Mouse (Mus musculus) left cerebral cortex, adult 8-10 months (tissue): ENCODE results near the gene Gm34653. TPM values are rescaled to one million over a fixed set of nuclear protein-coding genes. Genes with fewer than 3 reads are reported as not detected.

ENCODE experiments used
- DNase-seq, 2 experiments: peaks; one replicate each; pipeline ENCODE4 v3.0.0; 2022; ENCODE audit warnings: low spot score in 2 of 2
- total RNA-seq, 4 experiments: library from RNA; stranded (reverse); gene quantifications; 2 replicates each; pipeline ENCODE4 v1.2.4; 2022

Gm34653 gene
- total RNA-seq, 4 experiments from 2014 or later = not detected

DNA sequence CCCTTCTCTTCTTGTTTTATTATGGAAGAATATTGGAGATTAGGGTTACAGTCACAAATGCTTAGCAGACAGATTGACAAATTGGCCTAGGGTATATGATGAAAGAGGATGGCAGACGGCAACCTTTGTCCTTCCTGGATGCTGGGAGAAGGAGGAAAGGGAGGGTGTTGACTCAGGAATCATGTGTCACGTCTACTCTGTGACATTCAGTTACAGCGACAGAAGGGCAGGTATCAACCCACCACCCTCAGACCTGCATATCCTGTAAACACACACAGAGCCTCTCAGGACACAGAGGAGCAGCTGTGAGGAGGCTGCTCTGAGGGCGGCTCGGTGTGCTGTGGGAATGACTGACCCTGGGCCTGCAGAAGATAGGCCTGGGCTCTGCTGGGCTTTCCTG lies 50.4 kb downstream of the Gm34653 start:
- no peak for DNase-seq

DNA sequence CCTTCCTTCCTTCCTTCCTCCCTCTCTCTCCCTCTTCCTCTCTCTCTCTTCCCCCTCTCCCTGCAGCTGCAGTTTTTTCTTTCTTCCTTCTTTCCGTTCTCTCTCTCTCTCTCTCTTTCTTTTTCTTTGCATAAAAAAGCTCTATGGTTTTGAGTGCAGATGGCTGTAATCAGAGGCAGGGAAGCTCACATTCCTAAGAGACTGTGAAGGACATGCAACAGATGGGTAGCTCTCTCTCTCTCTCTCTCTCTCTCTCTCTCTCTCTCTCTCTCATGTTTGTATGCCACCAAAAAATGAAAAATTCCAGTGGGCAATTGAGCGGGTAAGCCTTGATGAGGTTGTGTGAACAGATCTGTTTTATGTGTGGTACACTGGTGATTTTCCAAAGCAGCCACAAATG lies 51.4 kb downstream of the Gm34653 start:
- no peak for DNase-seq

Other genes with a start within 250 kb of the Gm34653 start
- gene Gapvd1, start 77.8 kb upstream of the Gm34653 start, total RNA-seq = 10 to 100 TPM; 92.9 to 97.7 (median 96.1) TPM
- 100 to 1,000 TPM; 180 to 225 (median 222) TPM for gene Hspa5, start 61.0 kb upstream of the Gm34653 start, total RNA-seq
- 10 to 100 TPM; 31.8 to 36.6 (median 32.6) TPM for gene Rabepk, start 33.1 kb upstream of the Gm34653 start, total RNA-seq
- 10 to 100 TPM; 84.5 to 99.0 (median 96.9) TPM for gene Fbxw2, start 6.7 kb upstream of the Gm34653 start, total RNA-seq
- under 1 TPM in 2 of 4 experiments, not detected in 2; 0.22 to 0.37 TPM for gene Cutal, start 41.4 kb downstream of the Gm34653 start, total RNA-seq
- 10 to 100 TPM; 33.6 to 46.2 (median 38.1) TPM for gene Psmd5, start 42.0 kb downstream of the Gm34653 start, total RNA-seq
- gene Phf19, start 81.0 kb downstream of the Gm34653 start, total RNA-seq = 1 to 10 TPM in 1 of 4 experiments, under 1 TPM in 3; 0.65 to 1.2 (median 0.79) TPM
- 1 to 10 TPM; 1.3 to 1.9 (median 1.6) TPM for gene Traf1, start 128.8 kb downstream of the Gm34653 start, total RNA-seq
- under 1 TPM; 0.09 to 0.44 (median 0.27) TPM for gene Hc, start 228.4 kb downstream of the Gm34653 start, total RNA-seq